In the genomic region with DNA sequence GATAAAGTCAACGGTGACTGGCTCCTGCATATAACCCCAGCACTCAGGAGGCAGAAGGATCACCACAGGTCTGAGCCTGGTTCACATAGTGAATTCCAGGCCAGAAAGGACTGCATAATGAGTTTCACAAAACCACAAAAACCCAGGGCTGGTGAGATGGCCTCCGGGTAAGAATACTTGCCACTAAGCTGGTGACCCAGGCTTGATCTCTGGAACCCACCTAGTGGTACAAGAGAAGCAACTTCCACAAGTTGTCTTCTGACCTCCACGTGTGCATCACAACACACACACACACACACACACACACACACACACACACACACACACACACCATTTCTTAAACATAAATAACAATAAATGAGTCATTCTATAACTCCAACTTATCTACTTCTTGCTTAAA, we compare ENCODE assay signal across 28 mouse cellular contexts. TPM values are rescaled to one million over a fixed set of nuclear protein-coding genes. Genes with fewer than 3 reads are reported as not detected.
DNase-seq lines count a peak whose midpoint lies in the region; ATAC-seq and TF ChIP-seq lines count a peak whose summit lies in the region.
"Had no signal": no experiment of that assay in that cellular context is flagged by ENCODE, and none has a peak within 500 bp of the region (broad histone marks: within the 10 kb centered on the region; RNA-seq: fewer than 3 reads in every experiment).

No protein-coding gene starts in this region.

- H3K9me3 ChIP-seq in kidney, postnatal 0 days (replicated peaks; ENCODE audit: low read length) = no peaks in the 10 kb centered on the region
- H3K9me3 ChIP-seq in midbrain, postnatal 0 days (ENCODE audit: low read length) = no peaks in the 10 kb centered on the region
- no peaks in the 10 kb centered on the region for H3K9me3 ChIP-seq in midbrain, embryonic 13.5 days
- H3K9me3 ChIP-seq: forebrain, embryonic 10.5 days; forebrain, embryonic 13.5 days; G1E; heart, embryonic 10.5 days; heart, embryonic 13.5 days had no signal

- no peak overlapping the region for H3K9ac ChIP-seq in kidney, postnatal 0 days (ENCODE audit: low read depth, low read length)
- H3K9ac ChIP-seq in midbrain, postnatal 0 days (replicated peaks; ENCODE audit: low read length, poor library complexity, severe bottlenecking) = no peak overlapping the region
- no peak overlapping the region for H3K9ac ChIP-seq in midbrain, embryonic 13.5 days (replicated peaks)
- H3K9ac ChIP-seq: forebrain, embryonic 13.5 days; heart, embryonic 13.5 days; hindbrain, embryonic 14.5 days had no signal

- H3K4me1 ChIP-seq in kidney, postnatal 0 days (replicated peaks; ENCODE audit: insufficient read depth, low read length) = 0 out of 2 replicates have a peak, but pooled peaks cover 3% of the 10 kb centered on the region
- H3K4me1 ChIP-seq in midbrain, postnatal 0 days (ENCODE audit: insufficient read depth, low read length) = no peaks in the 10 kb centered on the region
- H3K4me1 ChIP-seq in midbrain, embryonic 13.5 days (replicated peaks) = peaks cover 10% of the 10 kb centered on the region

- TF ChIP-seq CTCF in kidney, postnatal 0 days (IDR thresholded peaks at IDR 0.05; ENCODE audit: low read depth) = no peak
- TF ChIP-seq CTCF in midbrain, postnatal 0 days (IDR thresholded peaks at IDR 0.05) = 0 out of 2 replicates have a peak, but pooled peaks have one; percentile 19

- no peak for DNase-seq in kidney, postnatal 0 days (ENCODE audit: low spot score)
- no peak for DNase-seq in kidney, postnatal 25 days
- no peak for DNase-seq in midbrain, postnatal 0 days (ENCODE audit: low spot score)
- peak; percentile 57 for DNase-seq in R1 (ENCODE audit: low read depth, low spot score)
- no peak for DNase-seq in thymus, adult 18-20 months
- no peak for DNase-seq in lung, postnatal 25 days (ENCODE audit: low spot score)
- DNase-seq: adrenal gland, adult 2 months; adrenal gland, postnatal 14 days; cerebellum, adult 11 months; cerebellum, adult 8-10 months; cerebellum, postnatal 14 days; gastrocnemius, postnatal 10 days; gastrocnemius, postnatal 36 days; heart, adult 2 months; heart, postnatal 14 days; heart, postnatal 4 days had no signal

- ATAC-seq in kidney, postnatal 0 days (replicated peaks; ENCODE audit: low FRiP score, low read depth) = no peak
- no peak for ATAC-seq in midbrain, postnatal 0 days (ENCODE audit: low FRiP score)
- no peak for ATAC-seq in midbrain, embryonic 13.5 days
- ATAC-seq: CD4-positive, CD25-positive, alpha-beta regulatory T cell, adult 4 months; forebrain, embryonic 13.5 days; forebrain, embryonic 16.5 days; Patski had no signal

- 88% methylated on average over 3 of the region's 3 CpGs for WGBS in kidney, postnatal 0 days
- 87% methylated on average over 3 of the region's 3 CpGs for WGBS in midbrain, postnatal 0 days
- WGBS in midbrain, embryonic 13.5 days = 78% methylated on average over 3 of the region's 3 CpGs

- H3K27me3 ChIP-seq in kidney, postnatal 0 days (ENCODE audit: insufficient read depth, low read length) = no peaks in the 10 kb centered on the region
- no peaks in the 10 kb centered on the region for H3K27me3 ChIP-seq in midbrain, postnatal 0 days (ENCODE audit: insufficient read depth, low read length)
- no peaks in the 10 kb centered on the region for H3K27me3 ChIP-seq in midbrain, embryonic 13.5 days
- H3K27me3 ChIP-seq: forebrain, embryonic 13.5 days; Patski had no signal

- H3K4me3 ChIP-seq in kidney, postnatal 0 days (replicated peaks; ENCODE audit: low read depth, low read length) = no peak overlapping the region
- no peak overlapping the region for H3K4me3 ChIP-seq in midbrain, postnatal 0 days (ENCODE audit: low read depth, low read length)
- H3K4me3 ChIP-seq in midbrain, embryonic 13.5 days (replicated peaks) = no peak overlapping the region
- H3K4me3 ChIP-seq: forebrain, embryonic 10.5 days; forebrain, embryonic 13.5 days; heart, adult 2 months; heart, embryonic 10.5 days; heart, embryonic 13.5 days had no signal

- no peak overlapping the region for H3K4me2 ChIP-seq in kidney, postnatal 0 days (ENCODE audit: low read length)
- no peak overlapping the region for H3K4me2 ChIP-seq in midbrain, postnatal 0 days (ENCODE audit: low read depth, low read length, poor library complexity, severe bottlenecking)
- no peak overlapping the region for H3K4me2 ChIP-seq in midbrain, embryonic 13.5 days (replicated peaks)
- H3K4me2 ChIP-seq: forebrain, embryonic 13.5 days; heart, embryonic 13.5 days; hindbrain, embryonic 14.5 days had no signal

- H3K27ac ChIP-seq in kidney, postnatal 0 days = peak overlapping the region; percentile 13; the same call in 1 of the 2 replicates
- no peak overlapping the region for H3K27ac ChIP-seq in midbrain, postnatal 0 days (ENCODE audit: low read depth, low read length)
- H3K27ac ChIP-seq in midbrain, embryonic 13.5 days = no peak overlapping the region
- H3K27ac ChIP-seq: forebrain, embryonic 10.5 days; forebrain, embryonic 13.5 days; heart, adult 2 months; heart, embryonic 10.5 days; heart, embryonic 13.5 days; hindbrain, embryonic 14.5 days had no signal

- peaks cover 28% of the 10 kb centered on the region for H3K36me3 ChIP-seq in kidney, postnatal 0 days (ENCODE audit: insufficient read depth, low read length)
- H3K36me3 ChIP-seq in midbrain, postnatal 0 days (ENCODE audit: insufficient read depth, low read length) = peaks cover 42% of the 10 kb centered on the region
- H3K36me3 ChIP-seq in midbrain, embryonic 13.5 days = peaks cover 61% of the 10 kb centered on the region
- H3K36me3 ChIP-seq: G1E had no signal

RNA-seq across cellular contexts. Expression of a gene that starts 4.0 kb away (rescaled TPM):
- 36.1 and 39.2 TPM in 2 replicates for polyA plus RNA-seq in kidney, postnatal 0 days (2015; fragmentation: Nextera tagmentation; extraction: Ambion mirVana)
- total RNA-seq in midbrain, postnatal 0 days (2014; rRNA removed) = 0.14 and 0.77 TPM in 2 replicates
- 0.36 and 0.60 TPM in 2 replicates for polyA plus RNA-seq in midbrain, postnatal 0 days (2015; fragmentation: Nextera tagmentation; extraction: Ambion mirVana)
- polyA plus RNA-seq in midbrain, embryonic 13.5 days (2015; fragmentation: Nextera tagmentation; extraction: Ambion mirVana) = 0.16 and 0.34 TPM in 2 replicates
- total RNA-seq: G1E; gastrocnemius, postnatal 36 days; granulocyte monocyte progenitor cell, adult 5-6 weeks; heart, adult 2 months had no signal
- polyA plus RNA-seq: C2C12; CD4-positive, CD25-positive, alpha-beta regulatory T cell, adult 4 months; G1E had no signal

RNA-seq across cellular contexts. Expression of a gene that starts 21.6 kb away (rescaled TPM):
- polyA plus RNA-seq in kidney, postnatal 0 days (2015; fragmentation: Nextera tagmentation; extraction: Ambion mirVana) = 56.5 and 62.8 TPM in 2 replicates
- total RNA-seq in midbrain, postnatal 0 days (2014; rRNA removed) = 76.3 and 79.7 TPM in 2 replicates
- 49.2 and 52.4 TPM in 2 replicates for polyA plus RNA-seq in midbrain, postnatal 0 days (2015; fragmentation: Nextera tagmentation; extraction: Ambion mirVana)
- 87.7 and 102 TPM in 2 replicates for polyA plus RNA-seq in midbrain, embryonic 13.5 days (2015; fragmentation: Nextera tagmentation; extraction: Ambion mirVana)

RNA-seq across cellular contexts. Expression of a gene that starts 51.2 kb away (rescaled TPM):
- 314 and 318 TPM in 2 replicates for polyA plus RNA-seq in kidney, postnatal 0 days (2015; fragmentation: Nextera tagmentation; extraction: Ambion mirVana)
- 19.0 and 34.4 TPM in 2 replicates for total RNA-seq in midbrain, postnatal 0 days (2014; rRNA removed)
- 165 and 166 TPM in 2 replicates for polyA plus RNA-seq in midbrain, postnatal 0 days (2015; fragmentation: Nextera tagmentation; extraction: Ambion mirVana)
- polyA plus RNA-seq in midbrain, embryonic 13.5 days (2015; fragmentation: Nextera tagmentation; extraction: Ambion mirVana) = 155 and 161 TPM in 2 replicates

Comparison
In these comparisons a context has a peak if more than half of its experiments do, and no peak if none do; other contexts are left out.
1. RNA of a gene that starts 4.0 kb away (polyA plus RNA-seq): 36.1 to 39.2 TPM in kidney, postnatal 0 days; 0.36 to 0.60 TPM in midbrain, postnatal 0 days and 0.16 to 0.34 TPM in midbrain, embryonic 13.5 days; every median in the first group is over 10 times any median in the second.